Comparison of ENCODE assay signal across 8 mouse cellular contexts in genomic region chr6:92480941-92481689, GRCm38 (mm10).
DNase-seq lines count a peak whose midpoint lies in the region; ATAC-seq and TF ChIP-seq lines count a peak whose summit lies in the region.

No protein-coding gene starts in this region.

- H3K36me3 ChIP-seq in liver, postnatal 0 days (replicated peaks; ENCODE audit: insufficient read depth, low read length) = no peaks in the 10 kb centered on the region

- H3K4me1 ChIP-seq in liver, postnatal 0 days (ENCODE audit: insufficient read depth) = no peaks in the 10 kb centered on the region

- 0 out of 2 replicates have a peak overlapping the region, but pooled peaks have one; percentile 9 for H3K9ac ChIP-seq in liver, postnatal 0 days (replicated peaks)

- no peak for TF ChIP-seq CTCF in liver, postnatal 0 days (IDR thresholded peaks at IDR 0.05; ENCODE audit: low read depth)

- no peak for TF ChIP-seq EP300 in liver, postnatal 0 days (IDR thresholded peaks at IDR 0.05; ENCODE audit: low read depth)

- 0 out of 4 replicates have a peak, but pooled peaks have one; percentile 14 to 25 for ATAC-seq in hematopoietic stem cell, adult 5-6 weeks (replicated peaks in 1 of 2; ENCODE audit: insufficient read depth in 1 of 2, low FRiP score in 2 of 2, low TSS enrichment in 1 of 2, low read depth in 1 of 2, poor library complexity in 2 of 2, severe bottlenecking in 2 of 2)
- peak; percentile 36; the same call in 1 of the 2 replicates for ATAC-seq in liver, postnatal 0 days
- no peak; the same call in 1 of the 2 replicates for ATAC-seq in megakaryocyte progenitor cell, adult 5-6 weeks (replicated peaks; ENCODE audit: poor library complexity)

- H3K9me3 ChIP-seq in liver, postnatal 0 days (ENCODE audit: low read length) = no peaks in the 10 kb centered on the region

- peak overlapping the region; percentile 45; the same call in 1 of the 2 replicates for H3K27ac ChIP-seq in liver, postnatal 0 days (ENCODE audit: low read depth)

- peak; percentile 85 for DNase-seq in ES-CJ7 (ENCODE audit: low read depth, low spot score)
- peak; percentile 94 to 96 for DNase-seq in cerebellum, postnatal 10 days
- peak; percentile 68 for DNase-seq in frontal cortex, postnatal 10 days (ENCODE audit: low spot score in 2 of 2)
- DNase-seq in layer of hippocampus, adult 8-10 months (ENCODE audit: low spot score in 2 of 2) = peak; percentile 82 to 84
- DNase-seq in liver, postnatal 0 days = peak; percentile 37
- peak; percentile 61 for DNase-seq in ovary, postnatal 14 days (ENCODE audit: low spot score)

- H3K4me2 ChIP-seq in liver, postnatal 0 days (ENCODE audit: low read depth, low read length) = peak overlapping the region; percentile 55

- WGBS in liver, postnatal 0 days (ENCODE audit: insufficient replicate concordance) = 4% methylated on average over 21 of the region's 21 CpGs

- 0 out of 2 replicates have a peak, but pooled peaks cover 3% of the 10 kb centered on the region for H3K27me3 ChIP-seq in liver, postnatal 0 days (ENCODE audit: insufficient read depth, low read length)

- H3K4me3 ChIP-seq in liver, postnatal 0 days (ENCODE audit: low read depth, low read length) = peak overlapping the region; percentile 25

Comparison
In these comparisons a context has a peak if more than half of its experiments do, and no peak if none do; other contexts are left out.
1. DNase-seq: peak in every context shown above with its lines; median percentile 95 in cerebellum, postnatal 10 days; 85 in ES-CJ7; 83 in layer of hippocampus, adult 8-10 months; 68 in frontal cortex, postnatal 10 days; 61 in ovary, postnatal 14 days; 37 in liver, postnatal 0 days.